In genomic region chr2:165275824-165276223, GRCm38 (mm10) we compare ENCODE assay signal across 8 mouse cellular contexts. TPM values are rescaled to one million over a fixed set of nuclear protein-coding genes. Genes with fewer than 3 reads are reported as not detected.
DNase-seq lines count a peak whose midpoint lies in the region; ATAC-seq and TF ChIP-seq lines count a peak whose summit lies in the region.

No protein-coding gene starts in this region.

- H3K4me3 ChIP-seq in embryonic facial prominence, embryonic 12.5 days: no peak overlapping the region
- no peak overlapping the region for H3K4me3 ChIP-seq in lung, embryonic 14.5 days (ENCODE audit: low read depth, low read length)

- H3K27ac ChIP-seq in embryonic facial prominence, embryonic 12.5 days: no peak overlapping the region
- no peak overlapping the region for H3K27ac ChIP-seq in lung, embryonic 14.5 days (ENCODE audit: low read depth)

- H3K36me3 ChIP-seq in embryonic facial prominence, embryonic 12.5 days: peaks cover 21% of the 10 kb centered on the region
- H3K36me3 ChIP-seq in lung, embryonic 14.5 days (ENCODE audit: insufficient read depth): peaks cover 19% of the 10 kb centered on the region

- DNase-seq in B cell, adult 2 months: peak; percentile 60
- peak; percentile 87 for DNase-seq in adrenal gland, postnatal 14 days
- DNase-seq in heart, postnatal 10 days: peak; percentile 70 to 78
- DNase-seq in kidney, postnatal 4 days: peak; percentile 86 to 89
- DNase-seq in lung, embryonic 14.5 days: peak; percentile 78
- peak; percentile 68 for DNase-seq in thymus, postnatal 14 days

- no peak overlapping the region for H3K4me2 ChIP-seq in embryonic facial prominence, embryonic 12.5 days (replicated peaks)
- no peak overlapping the region for H3K4me2 ChIP-seq in lung, embryonic 14.5 days

- ATAC-seq in embryonic facial prominence, embryonic 12.5 days (ENCODE audit: insufficient number of reproducible peaks, insufficient read depth, low FRiP score, low TSS enrichment): peak; percentile 23; the same call in 1 of the 2 replicates
- ATAC-seq in lung, embryonic 14.5 days (ENCODE audit: insufficient read depth): peak; percentile 64
- ATAC-seq in neutrophil, adult 5-6 weeks (ENCODE audit: extremely low read depth, insufficient number of reproducible peaks, low FRiP score, poor library complexity, severe bottlenecking): peak; percentile 46

- 28% methylated on average over 8 of the region's 8 CpGs for WGBS in embryonic facial prominence, embryonic 12.5 days
- WGBS in lung, embryonic 14.5 days: 21% methylated on average over 8 of the region's 8 CpGs

- TF ChIP-seq CTCF in lung, embryonic 14.5 days (IDR thresholded peaks at IDR 0.05; ENCODE audit: low read depth): peak; percentile 92

- intact Hi-C loops in heart, postnatal 10 days (cut with DNase I): loop anchor here (1.0 to 10.0 kb wide), 3 partner anchors 45 to 321 kb away; no protein-coding TSS in a partner anchor

- no peaks in the 10 kb centered on the region for H3K9me3 ChIP-seq in embryonic facial prominence, embryonic 12.5 days
- H3K9me3 ChIP-seq in lung, embryonic 14.5 days (ENCODE audit: low read depth, low read length): no peaks in the 10 kb centered on the region

- peaks cover 16% of the 10 kb centered on the region for H3K4me1 ChIP-seq in embryonic facial prominence, embryonic 12.5 days
- no peaks in the 10 kb centered on the region for H3K4me1 ChIP-seq in lung, embryonic 14.5 days (ENCODE audit: insufficient read depth)

- no peaks in the 10 kb centered on the region for H3K27me3 ChIP-seq in embryonic facial prominence, embryonic 12.5 days
- no peaks in the 10 kb centered on the region for H3K27me3 ChIP-seq in lung, embryonic 14.5 days (ENCODE audit: insufficient read depth, low read length)

- H3K9ac ChIP-seq in embryonic facial prominence, embryonic 12.5 days: no peak overlapping the region
- no peak overlapping the region for H3K9ac ChIP-seq in lung, embryonic 14.5 days

RNA-seq across cellular contexts. Expression of gene Slc35c2, which starts 11.8 kb away (rescaled TPM):
- total RNA-seq in adrenal gland, postnatal 14 days (2021): 32.8 and 36.4 TPM in 2 replicates
- polyA plus RNA-seq in embryonic facial prominence, embryonic 12.5 days (2016; fragmentation: Nextera tagmentation; extraction: Ambion mirVana): 52.8 and 57.0 TPM in 2 replicates
- 10 to 100 TPM; 18.5 to 19.8 TPM for total RNA-seq in heart, postnatal 10 days (2021)
- polyA plus RNA-seq in lung, embryonic 14.5 days (2014; fragmentation: Nextera tagmentation; extraction: Ambion mirVana): 51.9 and 52.3 TPM in 2 replicates
- total RNA-seq in neutrophil, adult 5-6 weeks (2017): 38.2 and 45.3 TPM in 2 replicates

RNA-seq across cellular contexts. Expression of gene Cdh22, which starts 41.2 kb away (rescaled TPM):
- total RNA-seq in adrenal gland, postnatal 14 days (2021): 1.3 and 1.6 TPM in 2 replicates
- 1.4 and 1.9 TPM in 2 replicates for polyA plus RNA-seq in embryonic facial prominence, embryonic 12.5 days (2016; fragmentation: Nextera tagmentation; extraction: Ambion mirVana)
- under 1 TPM; 0.26 to 0.27 TPM for total RNA-seq in heart, postnatal 10 days (2021)
- 0.72 and 1.5 TPM in 2 replicates for polyA plus RNA-seq in lung, embryonic 14.5 days (2014; fragmentation: Nextera tagmentation; extraction: Ambion mirVana)
- total RNA-seq in neutrophil, adult 5-6 weeks (2017): 0.25 TPM in 1 of 2 replicates, not detected in the other

RNA-seq across cellular contexts. Expression of gene Elmo2, which starts 50.5 kb away (rescaled TPM):
- total RNA-seq in adrenal gland, postnatal 14 days (2021): 26.2 and 27.8 TPM in 2 replicates
- 91.7 TPM in 2 replicates for polyA plus RNA-seq in embryonic facial prominence, embryonic 12.5 days (2016; fragmentation: Nextera tagmentation; extraction: Ambion mirVana)
- total RNA-seq in heart, postnatal 10 days (2021): 10 to 100 TPM; 26.0 to 26.5 TPM
- 79.2 and 82.2 TPM in 2 replicates for polyA plus RNA-seq in lung, embryonic 14.5 days (2014; fragmentation: Nextera tagmentation; extraction: Ambion mirVana)
- 23.8 and 26.0 TPM in 2 replicates for total RNA-seq in neutrophil, adult 5-6 weeks (2017)
